Mouse (Mus musculus) retina, postnatal 1 day (tissue): ENCODE data around the gene Ncoa1.

ENCODE experiments used
- DNase-seq: peaks from one replicate; pipeline ENCODE4 v3.0.0-alpha.2; 2012

The Ncoa1 gene

DNA sequence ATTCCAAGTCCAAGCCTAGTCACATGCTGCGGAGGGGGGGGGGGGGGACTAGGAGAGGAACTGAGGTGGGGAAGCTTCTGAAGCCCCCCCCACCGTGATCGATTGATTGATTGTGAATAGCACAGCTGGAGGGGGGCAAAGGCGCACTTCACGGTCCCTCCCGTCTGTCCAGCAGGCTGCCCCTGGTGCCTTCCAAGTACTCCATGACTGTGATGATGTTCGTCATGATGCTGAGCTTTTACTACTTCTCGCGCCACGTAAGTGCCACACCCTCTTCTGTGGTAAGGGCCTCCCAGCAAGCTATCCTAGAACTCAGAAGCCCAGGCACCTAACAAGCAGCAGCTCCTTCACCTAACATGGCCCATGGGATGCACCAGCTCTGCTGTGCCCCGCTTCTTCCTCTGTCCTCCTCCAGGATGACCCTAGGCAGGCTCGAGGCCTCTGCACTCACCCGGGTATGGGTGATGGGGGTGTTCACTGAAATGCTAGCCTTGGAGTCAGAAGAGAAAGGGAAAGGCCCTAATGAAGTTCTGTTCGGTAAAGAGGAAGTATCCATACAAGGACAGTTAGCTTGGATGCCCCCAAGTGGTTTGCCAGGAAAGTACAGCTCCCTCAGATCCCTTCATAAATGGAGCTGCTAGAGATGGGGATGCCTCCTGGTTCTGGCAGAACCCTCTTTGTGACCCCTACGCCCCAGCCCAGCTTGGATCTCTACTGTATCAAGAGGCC lies 268.4 kb downstream of the Ncoa1 start:
- peak; percentile 66 for DNase-seq

DNA sequence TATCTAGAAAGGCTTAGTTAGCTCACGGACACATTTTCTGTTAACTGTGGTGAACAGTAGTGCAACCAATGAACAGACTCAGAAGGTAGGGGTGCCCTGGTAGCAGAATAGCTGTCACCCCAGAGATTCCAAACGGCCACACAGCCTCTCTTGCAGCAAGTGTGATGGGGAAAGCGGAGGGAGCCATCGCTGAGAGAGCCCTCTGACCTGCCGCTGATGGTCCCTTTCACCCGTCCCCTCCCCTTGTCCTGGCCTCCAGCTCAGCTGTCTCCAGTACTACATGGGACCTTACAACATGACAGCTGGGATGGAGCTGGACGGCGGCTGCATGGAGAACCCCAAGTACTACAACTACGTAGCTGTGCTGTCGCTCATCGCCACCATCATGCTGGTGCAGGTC lies 270.9 kb downstream of the Ncoa1 start:
- DNase-seq = no peak

DNA sequence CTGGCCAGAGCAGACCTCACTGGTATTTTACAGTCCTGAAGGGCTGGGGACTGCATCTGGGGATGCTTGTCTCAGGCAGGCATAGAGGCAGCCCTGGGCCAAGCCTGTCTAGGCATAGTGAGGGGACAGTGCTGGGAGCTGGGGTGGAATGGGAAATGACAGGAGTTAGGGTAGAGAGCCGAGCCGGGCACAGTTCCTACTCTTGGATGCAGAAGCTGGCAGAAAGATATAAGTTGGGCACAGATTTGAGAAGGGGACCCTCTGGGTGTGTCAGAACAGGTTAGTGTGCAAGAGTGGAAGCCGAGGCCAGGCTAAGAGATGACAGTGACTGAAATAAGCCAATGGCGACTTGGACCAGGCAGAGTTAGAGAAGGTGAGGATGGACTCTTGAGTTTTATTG lies 274.8 kb downstream of the Ncoa1 start:
- DNase-seq = no peak

DNA sequence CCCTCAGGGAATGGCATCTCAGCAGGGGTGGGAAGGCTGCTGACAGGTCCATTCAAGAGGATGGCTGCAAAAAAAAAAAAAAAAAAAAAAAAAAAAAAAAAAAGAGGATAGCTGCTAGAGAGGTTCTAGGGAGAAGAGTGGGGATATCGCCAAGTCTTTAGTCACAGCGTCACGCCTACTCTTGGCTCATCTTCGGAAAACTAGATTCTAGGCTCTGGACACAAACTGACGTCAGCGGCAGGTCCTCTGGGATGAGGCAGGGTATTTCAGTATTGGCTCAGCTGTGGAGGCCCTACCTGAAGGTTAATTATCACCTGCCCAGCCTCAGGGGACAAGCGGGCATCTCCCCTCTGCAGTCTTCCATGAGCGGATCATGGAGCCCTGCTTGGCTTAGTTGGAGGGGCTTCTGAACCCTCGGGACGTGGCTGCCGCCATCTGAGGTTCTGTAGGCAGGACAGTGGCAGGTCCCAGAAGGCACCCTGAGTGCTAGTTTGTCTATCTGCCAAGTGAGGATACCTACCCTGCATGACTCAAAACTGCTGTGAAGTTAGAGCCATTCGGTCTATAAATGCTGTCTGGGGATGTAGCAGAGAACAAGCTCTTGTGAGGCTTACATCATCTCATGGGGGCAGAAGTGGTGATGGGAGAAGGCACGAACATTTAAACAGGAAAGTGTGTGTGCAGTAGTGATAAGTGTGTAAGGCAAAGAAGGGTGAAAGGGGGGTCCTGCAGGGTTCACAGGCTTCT lies 275.4 kb downstream of the Ncoa1 start:
- no peak for DNase-seq

DNA sequence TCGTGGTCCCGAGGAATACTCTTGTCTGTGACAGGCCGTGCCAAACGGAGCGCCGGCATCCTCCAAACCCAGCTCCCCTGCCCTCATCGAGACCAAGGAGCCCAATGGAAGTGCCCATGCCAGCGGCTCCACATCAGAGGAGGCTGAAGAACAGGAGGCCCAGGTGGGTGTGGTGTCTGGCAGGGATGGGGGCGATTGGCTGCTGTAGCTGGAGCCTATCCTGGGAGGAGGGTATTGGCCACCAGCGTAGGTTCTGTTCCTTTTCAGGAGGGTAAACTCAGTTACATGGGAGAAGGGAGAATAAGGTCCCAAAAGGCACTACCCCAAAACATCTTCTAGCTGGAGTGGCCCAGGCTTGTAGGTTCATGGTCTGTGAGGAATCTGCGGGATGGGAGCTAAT lies 277.7 kb downstream of the Ncoa1 start:
- DNase-seq = no peak

DNA sequence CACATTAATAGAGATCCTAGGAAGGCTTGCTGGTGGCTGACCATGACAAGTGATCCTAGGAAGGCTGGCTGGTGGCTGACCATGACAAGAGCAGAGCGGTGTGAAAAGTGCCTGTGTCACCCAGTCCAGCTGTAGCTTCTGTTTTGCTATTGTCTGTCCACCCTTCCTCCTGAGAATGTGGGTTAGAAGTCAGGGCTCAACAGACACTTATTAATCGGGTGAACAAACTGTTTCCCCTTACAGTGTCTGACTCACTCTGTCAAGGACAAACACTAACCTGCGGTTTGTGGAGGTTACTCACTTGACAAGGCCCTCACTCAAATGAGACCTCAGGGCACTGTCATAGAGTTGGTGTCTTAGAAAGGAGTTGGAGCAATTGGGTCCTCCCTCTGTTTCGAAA lies 278.3 kb downstream of the Ncoa1 start:
- DNase-seq = no peak
